Comparison of ENCODE assay signal across 8 mouse cellular contexts in genomic region chr8:109777851-109778250, GRCm38 (mm10). TPM values are rescaled to one million over a fixed set of nuclear protein-coding genes. Genes with fewer than 3 reads are reported as not detected.
A peak's percentile ranks its signal among the peaks of the same experiment; 100 is the strongest.
DNase-seq lines count a peak whose midpoint lies in the region; ATAC-seq and TF ChIP-seq lines count a peak whose summit lies in the region.

No protein-coding gene starts in this region.

- peaks cover 2% of the 10 kb centered on the region for H3K4me1 ChIP-seq in cerebellum, adult 2 months (ENCODE audit: control insufficient read depth, insufficient read depth, low read length)
- H3K4me1 ChIP-seq in lung, postnatal 0 days (ENCODE audit: insufficient read depth, low read depth, low read length), result peaks cover 5% of the 10 kb centered on the region; the same call in 1 of the 2 replicates
- peaks cover 18% of the 10 kb centered on the region for H3K4me1 ChIP-seq in limb, embryonic 10.5 days
- peaks cover 3% of the 10 kb centered on the region; the same call in 1 of the 2 replicates for H3K4me1 ChIP-seq in olfactory bulb, adult 2 months (ENCODE audit: control insufficient read depth, insufficient read depth, low read length)

- 17% methylated on average over 5 of the region's 5 CpGs for WGBS in cerebellum, adult 2 months
- 26% methylated on average over 5 of the region's 5 CpGs for WGBS in lung, postnatal 0 days
- WGBS in limb, embryonic 10.5 days, result 30% methylated on average over 5 of the region's 5 CpGs
- WGBS in olfactory bulb, adult 2 months, result 21% methylated on average over 5 of the region's 5 CpGs

- no peaks in the 10 kb centered on the region for H3K36me3 ChIP-seq in lung, postnatal 0 days (ENCODE audit: insufficient read depth, low read length)
- no peaks in the 10 kb centered on the region for H3K36me3 ChIP-seq in limb, embryonic 10.5 days

- TF ChIP-seq POLR2A in cerebellum, adult 2 months (IDR thresholded peaks at IDR 0.05; ENCODE audit: borderline replicate concordance, insufficient read depth, low read length), result no peak
- no peak for TF ChIP-seq POLR2A in olfactory bulb, adult 2 months (IDR thresholded peaks at IDR 0.05; ENCODE audit: insufficient read depth, low read depth, low read length)

- no peaks in the 10 kb centered on the region for H3K9me3 ChIP-seq in lung, postnatal 0 days (ENCODE audit: low read length)
- H3K9me3 ChIP-seq in limb, embryonic 10.5 days (replicated peaks), result no peaks in the 10 kb centered on the region

- H3K4me3 ChIP-seq in cerebellum, adult 2 months (replicated peaks; ENCODE audit: insufficient read depth, low read depth, low read length), result peak overlapping the region; percentile 79
- H3K4me3 ChIP-seq in lung, postnatal 0 days (ENCODE audit: low read depth, low read length), result peak overlapping the region; percentile 99
- peak overlapping the region; percentile 79 for H3K4me3 ChIP-seq in limb, embryonic 10.5 days
- 0 out of 2 replicates have a peak overlapping the region, but pooled peaks have one; percentile 87 for H3K4me3 ChIP-seq in olfactory bulb, adult 2 months (ENCODE audit: insufficient read depth, low read depth, low read length)

- H3K27me3 ChIP-seq in cerebellum, adult 2 months (ENCODE audit: control insufficient read depth, insufficient read depth, low read length), result no peaks in the 10 kb centered on the region
- H3K27me3 ChIP-seq in lung, postnatal 0 days (replicated peaks; ENCODE audit: insufficient read depth, low read length), result no peaks in the 10 kb centered on the region
- peaks cover 4% of the 10 kb centered on the region; the same call in 1 of the 2 replicates for H3K27me3 ChIP-seq in limb, embryonic 10.5 days (ENCODE audit: low read depth, poor library complexity, severe bottlenecking)

- peak overlapping the region; percentile 65 for H3K4me2 ChIP-seq in lung, postnatal 0 days (replicated peaks; ENCODE audit: low read depth, low read length)

- ATAC-seq in lung, postnatal 0 days, result no peak

- DNase-seq in cerebellum, adult 2 months, result no peak
- DNase-seq in cerebellum, postnatal 25 days, result no peak
- no peak for DNase-seq in lung, postnatal 0 days (ENCODE audit: low spot score)
- no peak for DNase-seq in lung, postnatal 36 days
- no peak for DNase-seq in limb, embryonic 10.5 days (ENCODE audit: low spot score)
- no peak for DNase-seq in right cerebral cortex, postnatal 25 days
- no peak for DNase-seq in right cerebral cortex, postnatal 36 days (ENCODE audit: low spot score in 2 of 2)

- no peak; the same call in 1 of the 2 replicates for TF ChIP-seq EP300 in lung, postnatal 0 days (IDR thresholded peaks at IDR 0.05)

- TF ChIP-seq CTCF in cerebellum, adult 2 months (IDR thresholded peaks at IDR 0.05; ENCODE audit: borderline replicate concordance, insufficient read depth, low read depth, low read length), result no peak
- TF ChIP-seq CTCF in lung, postnatal 0 days (IDR thresholded peaks at IDR 0.05), result no peak
- no peak for TF ChIP-seq CTCF in olfactory bulb, adult 2 months (IDR thresholded peaks at IDR 0.05; ENCODE audit: insufficient read depth, low read depth, low read length)

- H3K27ac ChIP-seq in cerebellum, adult 2 months (ENCODE audit: insufficient read depth, low read length), result no peak overlapping the region
- no peak overlapping the region for H3K27ac ChIP-seq in lung, postnatal 0 days (ENCODE audit: low read length)
- H3K27ac ChIP-seq in limb, embryonic 10.5 days, result peak overlapping the region; percentile 99; the same call in 1 of the 2 replicates
- no peak overlapping the region for H3K27ac ChIP-seq in olfactory bulb, adult 2 months (ENCODE audit: insufficient read depth, low read depth, low read length)

- no peak overlapping the region for H3K9ac ChIP-seq in lung, postnatal 0 days (replicated peaks; ENCODE audit: low read depth)

RNA-seq across cellular contexts. Expression of gene Ap1g1, which starts 0.5 kb away (rescaled TPM):
- polyA plus RNA-seq in cerebellum, adult 2 months (2012; rRNA removed), result 74.4 and 80.0 TPM in 2 replicates
- polyA plus RNA-seq in lung, postnatal 0 days (2015; fragmentation: Nextera tagmentation; extraction: Ambion mirVana), result 22.4 and 24.7 TPM in 2 replicates
- 44.0 and 50.4 TPM in 2 replicates for polyA plus RNA-seq in limb, embryonic 10.5 days (2016; fragmentation: Nextera tagmentation; extraction: Ambion mirVana)
- not detected in 2 replicates for polyA plus RNA-seq in olfactory bulb, adult 2 months (2012; ENCODE audit: insufficient read depth, insufficient read length, low replicate concordance, missing spikeins)

RNA-seq across cellular contexts. Expression of gene Atxn1l, which starts 40.3 kb away (rescaled TPM):
- 14.6 and 16.0 TPM in 2 replicates for polyA plus RNA-seq in cerebellum, adult 2 months (2012; rRNA removed)
- polyA plus RNA-seq in lung, postnatal 0 days (2015; fragmentation: Nextera tagmentation; extraction: Ambion mirVana), result 3.9 and 4.8 TPM in 2 replicates
- polyA plus RNA-seq in limb, embryonic 10.5 days (2016; fragmentation: Nextera tagmentation; extraction: Ambion mirVana), result 8.4 and 10.2 TPM in 2 replicates
- not detected in 2 replicates for polyA plus RNA-seq in olfactory bulb, adult 2 months (2012; ENCODE audit: insufficient read depth, insufficient read length, low replicate concordance, missing spikeins)
